Comparison of ENCODE assay signal across 16 mouse cellular contexts in the genomic region with DNA sequence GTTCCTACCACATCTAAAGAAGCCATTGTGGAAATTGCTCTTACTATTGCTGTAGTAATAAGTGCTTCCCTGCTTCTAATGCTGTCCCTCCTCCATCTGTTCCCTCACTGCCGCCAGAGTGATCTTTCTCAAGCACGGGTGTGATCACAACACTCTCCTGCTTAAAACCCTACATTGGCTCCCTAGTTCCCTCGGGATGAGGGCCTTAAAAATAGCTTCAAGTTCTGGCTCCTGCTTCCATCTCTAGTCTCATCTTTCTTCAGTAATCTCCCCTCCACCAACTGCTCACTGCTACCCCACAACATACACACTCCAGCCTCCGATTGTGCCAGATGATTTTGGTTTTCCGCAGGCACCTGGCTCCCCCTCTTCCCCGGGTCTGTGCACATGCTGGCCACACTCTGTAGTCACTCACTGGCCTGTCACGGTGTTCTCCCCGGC.
DNase-seq lines count a peak whose midpoint lies in the region; ATAC-seq and TF ChIP-seq lines count a peak whose summit lies in the region.
"Had no signal": no experiment of that assay in that cellular context is flagged by ENCODE, and none has a peak within 500 bp of the region (broad histone marks: within the 10 kb centered on the region; RNA-seq: fewer than 3 reads in every experiment).

No protein-coding gene starts in this region.

- peak overlapping the region; percentile 36 for H3K27ac ChIP-seq in forebrain, embryonic 13.5 days
- H3K27ac ChIP-seq in forebrain, embryonic 12.5 days: no peak overlapping the region
- peak overlapping the region; percentile 82 for H3K27ac ChIP-seq in layer of hippocampus, adult 2 months
- no peak overlapping the region for H3K27ac ChIP-seq in midbrain, embryonic 14.5 days (replicated peaks; ENCODE audit: low read depth, low read length)
- H3K27ac ChIP-seq in heart, embryonic 12.5 days (ENCODE audit: poor library complexity, severe bottlenecking): no peak overlapping the region
- H3K27ac ChIP-seq: embryonic facial prominence, embryonic 13.5 days; limb, embryonic 13.5 days; midbrain, embryonic 12.5 days; stomach, postnatal 0 days had no signal

- peaks cover 22% of the 10 kb centered on the region for H3K4me1 ChIP-seq in forebrain, embryonic 13.5 days
- peaks cover 8% of the 10 kb centered on the region; the same call in 1 of the 2 replicates for H3K4me1 ChIP-seq in forebrain, embryonic 12.5 days
- H3K4me1 ChIP-seq in midbrain, embryonic 14.5 days (ENCODE audit: control insufficient read depth, insufficient read depth, low read length): no peaks in the 10 kb centered on the region
- peaks cover 4% of the 10 kb centered on the region for H3K4me1 ChIP-seq in heart, embryonic 12.5 days (replicated peaks)
- H3K4me1 ChIP-seq: limb, embryonic 13.5 days had no signal

- H3K9me3 ChIP-seq in forebrain, embryonic 13.5 days (replicated peaks): no peaks in the 10 kb centered on the region
- H3K9me3 ChIP-seq in forebrain, embryonic 12.5 days: no peaks in the 10 kb centered on the region
- no peaks in the 10 kb centered on the region for H3K9me3 ChIP-seq in midbrain, embryonic 14.5 days (ENCODE audit: control insufficient read depth, low read length)
- no peaks in the 10 kb centered on the region for H3K9me3 ChIP-seq in heart, embryonic 12.5 days (replicated peaks)
- H3K9me3 ChIP-seq: embryonic facial prominence, embryonic 13.5 days; limb, embryonic 13.5 days; midbrain, embryonic 12.5 days had no signal

- no peak overlapping the region for H3K4me2 ChIP-seq in forebrain, embryonic 13.5 days
- no peak overlapping the region for H3K4me2 ChIP-seq in forebrain, embryonic 12.5 days
- H3K4me2 ChIP-seq in midbrain, embryonic 14.5 days (ENCODE audit: low read length): no peak overlapping the region
- H3K4me2 ChIP-seq in heart, embryonic 12.5 days: no peak overlapping the region
- H3K4me2 ChIP-seq: embryonic facial prominence, embryonic 13.5 days; limb, embryonic 13.5 days; midbrain, embryonic 12.5 days had no signal

- H3K9ac ChIP-seq in forebrain, embryonic 13.5 days: no peak overlapping the region
- H3K9ac ChIP-seq in forebrain, embryonic 12.5 days: no peak overlapping the region
- no peak overlapping the region for H3K9ac ChIP-seq in midbrain, embryonic 14.5 days (replicated peaks; ENCODE audit: low read length)
- no peak overlapping the region for H3K9ac ChIP-seq in heart, embryonic 12.5 days
- H3K9ac ChIP-seq: embryonic facial prominence, embryonic 13.5 days; limb, embryonic 13.5 days; liver, postnatal 0 days; midbrain, embryonic 12.5 days had no signal

- no peak for TF ChIP-seq CTCF in layer of hippocampus, adult 2 months (conservative IDR thresholded peaks at IDR 0.05)

- H3K27me3 ChIP-seq in forebrain, embryonic 13.5 days: no peaks in the 10 kb centered on the region
- H3K27me3 ChIP-seq in forebrain, embryonic 12.5 days: no peaks in the 10 kb centered on the region
- H3K27me3 ChIP-seq in midbrain, embryonic 14.5 days (ENCODE audit: control insufficient read depth, insufficient read depth, low read length): no peaks in the 10 kb centered on the region
- H3K27me3 ChIP-seq in heart, embryonic 12.5 days (replicated peaks): no peaks in the 10 kb centered on the region
- H3K27me3 ChIP-seq: embryonic facial prominence, embryonic 13.5 days; limb, embryonic 13.5 days; midbrain, embryonic 12.5 days had no signal

- no peaks in the 10 kb centered on the region for H3K36me3 ChIP-seq in forebrain, embryonic 13.5 days (ENCODE audit: poor library complexity, severe bottlenecking)
- no peaks in the 10 kb centered on the region for H3K36me3 ChIP-seq in forebrain, embryonic 12.5 days (replicated peaks)
- no peaks in the 10 kb centered on the region for H3K36me3 ChIP-seq in midbrain, embryonic 14.5 days (ENCODE audit: control insufficient read depth, insufficient read depth, low read length)
- H3K36me3 ChIP-seq in heart, embryonic 12.5 days: no peaks in the 10 kb centered on the region
- H3K36me3 ChIP-seq: embryonic facial prominence, embryonic 13.5 days; limb, embryonic 13.5 days; midbrain, embryonic 12.5 days had no signal

- peak; percentile 39; the same call in 1 of the 2 replicates for ATAC-seq in forebrain, embryonic 13.5 days
- no peak; the same call in 1 of the 2 replicates for ATAC-seq in forebrain, embryonic 12.5 days (ENCODE audit: low FRiP score)
- no peak for ATAC-seq in midbrain, embryonic 14.5 days (ENCODE audit: low FRiP score, low TSS enrichment)
- no peak for ATAC-seq in heart, embryonic 12.5 days (ENCODE audit: insufficient number of reproducible peaks, low FRiP score)
- ATAC-seq: liver, postnatal 0 days had no signal

- no peak overlapping the region for H3K4me3 ChIP-seq in forebrain, embryonic 13.5 days
- no peak overlapping the region for H3K4me3 ChIP-seq in forebrain, embryonic 12.5 days (replicated peaks)
- no peak overlapping the region for H3K4me3 ChIP-seq in layer of hippocampus, adult 2 months
- H3K4me3 ChIP-seq in midbrain, embryonic 14.5 days (replicated peaks; ENCODE audit: low read depth, low read length): no peak overlapping the region
- no peak overlapping the region for H3K4me3 ChIP-seq in heart, embryonic 12.5 days
- H3K4me3 ChIP-seq: embryonic facial prominence, embryonic 13.5 days; limb, embryonic 13.5 days; midbrain, embryonic 12.5 days had no signal

- WGBS in forebrain, embryonic 13.5 days: 71% methylated on average over 8 of the region's 8 CpGs
- WGBS in forebrain, embryonic 12.5 days: 77% methylated on average over 8 of the region's 8 CpGs
- WGBS in midbrain, embryonic 14.5 days: 71% methylated on average over 8 of the region's 8 CpGs
- WGBS in heart, embryonic 12.5 days: 54% methylated on average over 8 of the region's 8 CpGs

- DNase-seq in layer of hippocampus, adult 2 months (ENCODE audit: low spot score in 2 of 2): no peak
- DNase-seq in layer of hippocampus, postnatal 36 days: no peak
- peak; percentile 54 for DNase-seq in cerebellum, adult 8-10 months
- DNase-seq in right cerebral cortex, postnatal 25 days: peak; percentile 54
- DNase-seq in midbrain, embryonic 14.5 days: no peak
- DNase-seq: adrenal gland, postnatal 14 days; liver, postnatal 0 days; lung, postnatal 4 days; thymus, postnatal 36 days had no signal

Comparison
In these comparisons a context has a peak if more than half of its experiments do, and no peak if none do; other contexts are left out.
1. H3K27ac ChIP-seq: peak in forebrain, embryonic 13.5 days (single experiment) and layer of hippocampus, adult 2 months (single experiment); none in forebrain, embryonic 12.5 days (single experiment), midbrain, embryonic 14.5 days (single experiment) and heart, embryonic 12.5 days (single experiment).
2. DNase-seq: peak in cerebellum, adult 8-10 months (single experiment) and right cerebral cortex, postnatal 25 days (single experiment); none in layer of hippocampus, adult 2 months (0 of 2), layer of hippocampus, postnatal 36 days (0 of 2) and midbrain, embryonic 14.5 days (single experiment).